Mouse (Mus musculus) forebrain, embryonic 14.5 days (tissue): ENCODE measurements around the gene Neu3. TPM values are rescaled to one million over a fixed set of nuclear protein-coding genes. Genes with fewer than 3 reads are reported as not detected.

ENCODE experiments used
- ATAC-seq: fragments of 200-750 bp; cut with Nextera tagmentation; 2 replicates; pipeline ENCODE4 v1.8.0; 2017; ENCODE audit warnings: mild to moderate bottlenecking, moderate library complexity
- DNase-seq: peaks from one replicate; pipeline ENCODE4 v3.0.0-alpha.2; 2015; ENCODE audit warnings: low spot score
- H3K27ac ChIP-seq: fragments of 300-500 bp; sonication (generic); 2 replicates; pipeline ENCODE4 v1.5.1; 2014; ENCODE audit warnings: low read depth, mild to moderate bottlenecking, control low read depth, low read length, moderate library complexity
- H3K27me3 ChIP-seq: fragments of 300-500 bp; sonication (generic); replicated peaks from 2 replicates; pipeline ENCODE4 v1.6.1; 2014; ENCODE audit warnings: low read length, control low read depth, mixed read lengths; ENCODE audit not compliant: control insufficient read depth, insufficient read depth
- H3K36me3 ChIP-seq: fragments of 300-500 bp; sonication (generic); 2 replicates; pipeline ENCODE4 v1.6.1; 2014; ENCODE audit warnings: low read length, control low read depth; ENCODE audit not compliant: control insufficient read depth, insufficient read depth
- H3K4me1 ChIP-seq: fragments of 300-500 bp; sonication (generic); 2 replicates; pipeline ENCODE4 v1.6.1; 2014; ENCODE audit warnings: antibody characterized with exemption, low read length, control low read depth; ENCODE audit not compliant: control insufficient read depth, insufficient read depth
- H3K4me2 ChIP-seq: fragments of 300-500 bp; sonication (generic); 2 replicates; pipeline ENCODE4 v1.6.1; 2014; ENCODE audit warnings: mild to moderate bottlenecking, control low read depth, low read length
- H3K4me3 ChIP-seq: fragments of 300-500 bp; sonication (generic); 2 replicates; pipeline ENCODE4 v1.5.1; 2014; ENCODE audit warnings: low read depth, low read length, control low read depth
- H3K9ac ChIP-seq: fragments of 300-500 bp; sonication (generic); 2 replicates; pipeline ENCODE4 v1.6.1; 2014; ENCODE audit warnings: mild to moderate bottlenecking, low read length, control low read depth, moderate library complexity
- H3K9me3 ChIP-seq: fragments of 300-500 bp; sonication (generic); replicated peaks from 2 replicates; pipeline ENCODE4 v1.6.1; 2016; ENCODE audit warnings: low read length, control low read depth, mixed read lengths; ENCODE audit not compliant: control insufficient read depth
- WGBS: fragments of 180-500 bp; shearing (Covaris S2); extraction: QIAGEN DNeasy Blood & Tissue Kit; methylation state at CpG from one replicate; pipeline ENCODE4 v1.1.7; 2014; 5-methylcytosine and 5-hydroxymethylcytosine counted together
- polyA plus RNA-seq: library from polyadenylated mRNA; unstranded; fragments of >200 nt; fragmentation: Nextera tagmentation; extraction: Ambion mirVana; gene quantifications from 2 replicates; pipeline ENCODE4 v1.2.1, GENCODE M21; 2014

The Neu3 gene
- polyA plus RNA-seq, 1 experiment from 2014 or later, result 0.81 TPM

GRCm38 (mm10) chr7:99845533-99846236 lies 17.5 kb upstream of the Neu3 start:
- Histone ChIP-seq H3K4me1 (no peaks in the 10 kb centered on the region), H3K9me3 (no peaks in the 10 kb centered on the region), H3K4me3 (no peak overlapping the region), H3K27ac (no peak overlapping the region), H3K4me2 (no peak overlapping the region), H3K27me3 (no peaks in the 10 kb centered on the region), H3K9ac (no peak overlapping the region), H3K36me3 (peaks cover 63% of the 10 kb centered on the region)
- WGBS, result 96% methylated on average over 8 of the region's 8 CpGs
- ATAC-seq (no peak), DNase-seq (no peak)

GRCm38 (mm10) chr7:99838241-99838640 lies 10.0 kb upstream of the Neu3 start:
- Histone ChIP-seq H3K36me3 (peaks cover 61% of the 10 kb centered on the region), H3K4me3 (no peak overlapping the region), H3K27ac (no peak overlapping the region), H3K9ac (no peak overlapping the region), H3K27me3 (no peaks in the 10 kb centered on the region), H3K4me1 (no peaks in the 10 kb centered on the region), H3K4me2 (no peak overlapping the region), H3K9me3 (no peaks in the 10 kb centered on the region)
- no peak for DNase-seq
- 93% methylated on average over 3 of the region's 3 CpGs for WGBS
- ATAC-seq, result no peak

- no peaks in the 10 kb centered on the region for H3K27me3 ChIP-seq
- no peak overlapping the region for H3K27ac ChIP-seq
- H3K4me2 ChIP-seq, result no peak overlapping the region
- no peak overlapping the region for H3K4me3 ChIP-seq
- H3K36me3 ChIP-seq, result peaks cover 54% of the 10 kb centered on the region
- DNase-seq (no peak), ATAC-seq (no peak)
- no peak overlapping the region for H3K9ac ChIP-seq
- no peaks in the 10 kb centered on the region for H3K9me3 ChIP-seq
- H3K4me1 ChIP-seq, result no peaks in the 10 kb centered on the region
- WGBS, result 89% methylated on average over 6 of the region's 6 CpGs
Observed at GRCm38 (mm10) chr7:99837358-99838071, 9.3 kb upstream of the Neu3 start.

- Histone ChIP-seq H3K27me3 (no peaks in the 10 kb centered on the region), H3K27ac (no peak overlapping the region), H3K4me1 (no peaks in the 10 kb centered on the region), H3K4me3 (no peak overlapping the region), H3K9me3 (no peaks in the 10 kb centered on the region), H3K9ac (no peak overlapping the region), H3K4me2 (no peak overlapping the region), H3K36me3 (peaks cover 47% of the 10 kb centered on the region)
- peak; percentile 21 for DNase-seq
- ATAC-seq, result no peak
- 43% methylated on average over 4 of the region's 4 CpGs for WGBS
Observed at GRCm38 (mm10) chr7:99836781-99837180, 8.6 kb upstream of the Neu3 start.

GRCm38 (mm10) chr7:99834314-99834853 lies 6.2 kb upstream of the Neu3 start:
- 89% methylated on average over 5 of the region's 5 CpGs for WGBS

GRCm38 (mm10) chr7:99833846-99834222 lies 5.6 kb upstream of the Neu3 start:
- DNase-seq (no peak), ATAC-seq (no peak)
- Histone ChIP-seq H3K9ac (no peak overlapping the region), H3K27me3 (no peaks in the 10 kb centered on the region), H3K4me2 (no peak overlapping the region), H3K9me3 (no peaks in the 10 kb centered on the region), H3K27ac (no peak overlapping the region), H3K36me3 (peaks cover 21% of the 10 kb centered on the region), H3K4me1 (no peaks in the 10 kb centered on the region), H3K4me3 (no peak overlapping the region)
- 91% methylated on average over 2 of the region's 2 CpGs for WGBS

More at GRCm38 (mm10) chr7:99834314-99834853, 6.2 kb upstream of the Neu3 start:
- ATAC-seq, result no peak
- H3K27me3 ChIP-seq, result no peaks in the 10 kb centered on the region
- peaks cover 26% of the 10 kb centered on the region for H3K36me3 ChIP-seq
- H3K27ac ChIP-seq, result no peak overlapping the region
- no peaks in the 10 kb centered on the region for H3K9me3 ChIP-seq
- no peaks in the 10 kb centered on the region for H3K4me1 ChIP-seq
- no peak overlapping the region for H3K4me2 ChIP-seq
- no peak overlapping the region for H3K4me3 ChIP-seq
- H3K9ac ChIP-seq, result no peak overlapping the region
- no peak for DNase-seq

- no peaks in the 10 kb centered on the region for H3K27me3 ChIP-seq
- no peak overlapping the region for H3K4me3 ChIP-seq
- H3K9ac ChIP-seq, result no peak overlapping the region
- peaks cover 4% of the 10 kb centered on the region; the same call in 1 of the 2 replicates for H3K4me1 ChIP-seq
- DNase-seq (no peak), ATAC-seq (no peak)
- no peak overlapping the region for H3K4me2 ChIP-seq
- H3K36me3 ChIP-seq, result peaks cover 16% of the 10 kb centered on the region
- H3K9me3 ChIP-seq, result no peaks in the 10 kb centered on the region
- WGBS, result 81% methylated on average over 5 of the region's 5 CpGs
- H3K27ac ChIP-seq, result no peak overlapping the region
Observed at GRCm38 (mm10) chr7:99833115-99833845, 5.1 kb upstream of the Neu3 start.

- DNase-seq, result no peak
- no peak overlapping the region for H3K9ac ChIP-seq
- peaks cover 4% of the 10 kb centered on the region; the same call in 1 of the 2 replicates for H3K4me1 ChIP-seq
- H3K4me2 ChIP-seq, result no peak overlapping the region
- ATAC-seq, result no peak
- H3K9me3 ChIP-seq, result no peaks in the 10 kb centered on the region
- WGBS, result 74% methylated on average over 6 of the region's 6 CpGs
- H3K36me3 ChIP-seq, result no peaks in the 10 kb centered on the region
- H3K27me3 ChIP-seq, result no peaks in the 10 kb centered on the region
- H3K4me3 ChIP-seq, result no peak overlapping the region
- no peak overlapping the region for H3K27ac ChIP-seq
Observed at GRCm38 (mm10) chr7:99826096-99826495, 2.1 kb downstream of the Neu3 start.
